Mouse (Mus musculus): ENCODE measurements around the gene Lclat1.

DNA sequence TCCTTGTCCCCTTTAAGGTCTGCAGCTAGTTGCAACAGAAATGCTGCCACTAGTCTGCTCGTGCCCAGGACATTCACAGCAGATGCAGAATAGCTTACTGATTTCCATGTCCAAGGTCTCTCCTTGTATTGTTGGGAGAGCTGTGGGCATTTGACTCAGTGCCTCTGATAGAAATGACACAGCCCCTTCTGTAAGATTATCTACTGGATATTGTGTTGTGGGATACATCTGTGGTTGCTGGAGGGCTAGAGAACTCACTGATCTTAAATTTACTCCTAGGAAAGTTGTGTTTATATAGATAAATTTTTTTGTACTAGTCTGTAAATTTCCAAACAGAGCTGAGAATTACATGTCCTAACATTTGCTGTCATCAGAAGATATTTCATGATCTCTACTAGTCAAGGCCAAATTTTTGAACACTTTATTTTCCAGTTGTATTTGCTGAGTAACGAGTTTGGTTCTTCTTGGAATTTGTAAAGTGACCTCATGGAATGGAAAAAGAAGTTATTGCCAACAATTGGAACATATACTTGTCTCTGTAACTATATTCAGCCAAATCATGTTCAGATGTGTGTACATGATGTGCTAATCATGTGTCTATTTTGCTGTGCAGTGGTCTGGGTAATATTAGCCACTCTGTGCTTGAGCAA lies 87.4 kb downstream of the Lclat1 start:
- TF ChIP-seq GATA1 (IDR thresholded peaks at IDR 0.05; ENCODE audit: borderline replicate concordance, low read length) = no peak
- TF ChIP-seq FLI1 (IDR thresholded peaks at IDR 0.05; ENCODE audit: low read length) = no peak
